Mouse (Mus musculus) neural tube, embryonic 12.5 days (tissue): ENCODE measurements around the gene Ndufa6. TPM values are rescaled to one million over a fixed set of nuclear protein-coding genes. Genes with fewer than 3 reads are reported as not detected.

Source experiments
- ATAC-seq: fragments of 200-750 bp; cut with Nextera tagmentation; 2 replicates; pipeline ENCODE4 v1.8.0; 2017; ENCODE audit warnings: low read depth, mild to moderate bottlenecking, moderate TSS enrichment, moderate library complexity; ENCODE audit not compliant: low FRiP score
- H3K27ac ChIP-seq: fragments of 300-500 bp; sonication (generic); 2 replicates; pipeline ENCODE4 v1.5.1; 2016
- H3K27me3 ChIP-seq: fragments of 300-500 bp; sonication (generic); replicated peaks from 2 replicates; pipeline ENCODE4 v1.6.1; 2016; ENCODE audit warnings: mild to moderate bottlenecking
- H3K36me3 ChIP-seq: fragments of 300-500 bp; sonication (generic); 2 replicates; pipeline ENCODE4 v1.6.1; 2016; ENCODE audit warnings: mild to moderate bottlenecking
- H3K4me1 ChIP-seq: fragments of 300-500 bp; sonication (generic); 2 replicates; pipeline ENCODE4 v1.6.1; 2016
- H3K4me2 ChIP-seq: fragments of 300-500 bp; sonication (generic); replicated peaks from 2 replicates; pipeline ENCODE4 v1.6.1; 2016; ENCODE audit warnings: mild to moderate bottlenecking
- H3K4me3 ChIP-seq: fragments of 300-500 bp; sonication (generic); 2 replicates; pipeline ENCODE4 v1.5.1; 2016
- H3K9ac ChIP-seq: fragments of 300-500 bp; sonication (generic); 2 replicates; pipeline ENCODE4 v1.6.1; 2016; ENCODE audit warnings: mild to moderate bottlenecking
- H3K9me3 ChIP-seq: fragments of 300-500 bp; sonication (generic); 2 replicates; pipeline ENCODE4 v1.6.1; 2016; ENCODE audit warnings: mild to moderate bottlenecking
- WGBS: fragments of 180-500 bp; shearing (Covaris S2); methylation state at CpG from one replicate; pipeline ENCODE4 v1.1.7; 2016; 5-methylcytosine and 5-hydroxymethylcytosine counted together
- polyA plus RNA-seq: library from polyadenylated mRNA; unstranded; fragments of >200 nt; fragmentation: Nextera tagmentation; extraction: Ambion mirVana; gene quantifications from 2 replicates; pipeline ENCODE4 v1.2.1, GENCODE M21; 2016

The Ndufa6 gene
- polyA plus RNA-seq, 1 experiment from 2014 or later: 313 TPM

GRCm38 (mm10) chr15:82361459-82362018 lies 7.4 kb upstream of the Ndufa6 start:
- 79% methylated on average over 11 of the region's 11 CpGs for WGBS
- ATAC-seq: no peak
- Histone ChIP-seq H3K9me3 (no peaks in the 10 kb centered on the region), H3K27ac (no peak overlapping the region), H3K4me1 (no peaks in the 10 kb centered on the region), H3K9ac (no peak overlapping the region), H3K4me3 (no peak overlapping the region), H3K36me3 (no peaks in the 10 kb centered on the region), H3K4me2 (no peak overlapping the region), H3K27me3 (no peaks in the 10 kb centered on the region)

- Histone ChIP-seq H3K9ac (no peak overlapping the region), H3K4me2 (no peak overlapping the region), H3K4me3 (no peak overlapping the region), H3K27ac (no peak overlapping the region), H3K36me3 (no peaks in the 10 kb centered on the region), H3K27me3 (no peaks in the 10 kb centered on the region), H3K9me3 (no peaks in the 10 kb centered on the region), H3K4me1 (peaks cover 3% of the 10 kb centered on the region; the same call in 1 of the 2 replicates)
- no peak for ATAC-seq
- 65% methylated on average over 22 of the region's 22 CpGs for WGBS
Measured at GRCm38 (mm10) chr15:82358431-82359260, 4.5 kb upstream of the Ndufa6 start.

- peak overlapping the region; percentile 67; the same call in 1 of the 2 replicates for H3K27ac ChIP-seq
- ATAC-seq: peak; percentile 73
- H3K4me1 ChIP-seq: peaks cover 20% of the 10 kb centered on the region
- H3K4me3 ChIP-seq: peak overlapping the region; percentile 95
- H3K9ac ChIP-seq: peak overlapping the region; percentile 97
- WGBS: 0% methylated on average over 23 of the region's 23 CpGs
- peaks cover 22% of the 10 kb centered on the region for H3K36me3 ChIP-seq
- peak overlapping the region; percentile 87 for H3K4me2 ChIP-seq
- H3K9me3 ChIP-seq: no peaks in the 10 kb centered on the region
- no peaks in the 10 kb centered on the region for H3K27me3 ChIP-seq
Measured at GRCm38 (mm10) chr15:82353745-82354113, 393 bp downstream of the Ndufa6 start.

DNA sequence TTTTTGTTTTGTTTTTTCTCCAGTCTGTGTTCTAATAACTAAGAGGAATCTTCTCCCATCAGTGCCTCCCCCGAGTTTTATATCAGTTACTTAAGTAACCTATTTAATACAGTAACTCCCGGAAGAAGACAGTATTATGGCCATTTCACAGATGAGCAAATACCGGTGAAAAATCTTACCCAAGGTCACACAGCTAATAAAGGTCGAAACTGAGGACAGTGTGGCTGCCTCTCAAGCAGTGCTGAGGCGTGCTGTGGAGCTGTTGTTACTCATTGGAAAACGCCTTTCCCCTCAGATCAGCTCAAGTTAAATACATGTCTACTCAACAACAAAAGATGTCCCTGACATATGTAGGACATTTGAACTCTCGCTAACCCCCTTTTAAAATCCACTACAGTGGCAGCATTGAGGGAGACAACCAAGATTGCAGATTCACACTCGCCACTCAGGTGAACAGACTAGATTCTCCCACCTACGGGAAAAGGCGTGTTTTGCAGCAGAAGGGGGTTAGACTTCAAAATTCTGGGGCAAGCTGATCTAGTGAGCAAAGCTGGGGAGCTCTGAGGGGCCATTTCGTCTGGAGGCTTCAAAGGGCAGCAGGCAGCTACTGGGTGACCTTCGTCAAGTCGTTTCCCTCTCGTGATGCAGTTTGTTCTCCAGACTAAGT lies 911 bp downstream of the Ndufa6 start:
- Histone ChIP-seq H3K4me3 (peak overlapping the region; percentile 95), H3K9me3 (no peaks in the 10 kb centered on the region), H3K9ac (peak overlapping the region; percentile 97), H3K36me3 (peaks cover 27% of the 10 kb centered on the region), H3K4me2 (peak overlapping the region; percentile 87), H3K4me1 (peaks cover 20% of the 10 kb centered on the region), H3K27me3 (no peaks in the 10 kb centered on the region), H3K27ac (no peak overlapping the region)
- ATAC-seq: peak; percentile 3; the same call in 1 of the 2 replicates
- WGBS: 32% methylated on average over 14 of the region's 14 CpGs

DNA sequence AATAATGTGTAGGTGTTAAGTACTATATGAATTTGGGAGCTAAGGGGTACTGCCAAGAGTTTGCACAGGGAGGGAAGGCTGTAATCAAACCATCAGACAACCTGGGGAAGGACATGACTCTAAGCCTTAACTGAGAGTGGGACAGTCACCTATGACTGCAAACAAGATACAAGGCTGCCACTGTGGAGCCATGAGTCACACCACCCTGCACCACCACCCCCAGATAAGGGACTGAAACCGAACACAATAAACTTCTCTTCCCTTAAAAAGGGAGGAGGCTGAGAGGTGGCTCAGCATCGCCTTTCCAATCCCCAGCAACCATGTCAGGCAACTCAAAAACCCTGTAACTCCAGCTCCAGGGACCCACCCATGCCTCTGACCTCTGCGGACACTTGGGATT lies 2.6 kb downstream of the Ndufa6 start:
- Histone ChIP-seq H3K4me3 (no peak overlapping the region), H3K27ac (no peak overlapping the region), H3K36me3 (peaks cover 32% of the 10 kb centered on the region), H3K9me3 (no peaks in the 10 kb centered on the region), H3K9ac (no peak overlapping the region), H3K4me1 (peaks cover 29% of the 10 kb centered on the region), H3K4me2 (peak overlapping the region; percentile 28), H3K27me3 (no peaks in the 10 kb centered on the region)
- 87% methylated on average over 3 of the region's 3 CpGs for WGBS
- no peak for ATAC-seq

- WGBS: 94% methylated on average over 4 of the region's 4 CpGs
- H3K9me3 ChIP-seq: no peaks in the 10 kb centered on the region
- H3K4me3 ChIP-seq: no peak overlapping the region
- no peak overlapping the region for H3K27ac ChIP-seq
- no peak overlapping the region for H3K9ac ChIP-seq
- no peak for ATAC-seq
- H3K4me2 ChIP-seq: no peak overlapping the region
- H3K27me3 ChIP-seq: no peaks in the 10 kb centered on the region
- H3K4me1 ChIP-seq: peaks cover 29% of the 10 kb centered on the region
- peaks cover 32% of the 10 kb centered on the region for H3K36me3 ChIP-seq
Measured at GRCm38 (mm10) chr15:82350349-82350748, 3.8 kb downstream of the Ndufa6 start.

DNA sequence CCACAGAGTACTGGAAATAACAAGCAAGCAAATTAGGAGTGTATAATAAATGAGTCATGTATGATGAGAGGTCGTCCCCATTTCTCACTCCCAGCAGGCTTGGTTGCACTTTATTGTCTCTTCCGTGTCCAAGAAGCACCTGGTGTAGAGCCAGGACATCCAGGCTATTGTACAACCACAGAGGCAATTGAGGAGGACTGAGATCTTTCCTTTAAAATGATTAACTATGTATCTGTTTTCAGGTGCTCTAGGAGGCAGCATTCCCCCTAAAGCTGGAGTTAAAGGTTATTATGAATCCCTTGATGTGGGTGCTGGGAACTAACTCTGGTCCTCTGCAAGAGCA lies 5.2 kb downstream of the Ndufa6 start:
- WGBS: 95% methylated on average over 2 of the region's 2 CpGs

DNA sequence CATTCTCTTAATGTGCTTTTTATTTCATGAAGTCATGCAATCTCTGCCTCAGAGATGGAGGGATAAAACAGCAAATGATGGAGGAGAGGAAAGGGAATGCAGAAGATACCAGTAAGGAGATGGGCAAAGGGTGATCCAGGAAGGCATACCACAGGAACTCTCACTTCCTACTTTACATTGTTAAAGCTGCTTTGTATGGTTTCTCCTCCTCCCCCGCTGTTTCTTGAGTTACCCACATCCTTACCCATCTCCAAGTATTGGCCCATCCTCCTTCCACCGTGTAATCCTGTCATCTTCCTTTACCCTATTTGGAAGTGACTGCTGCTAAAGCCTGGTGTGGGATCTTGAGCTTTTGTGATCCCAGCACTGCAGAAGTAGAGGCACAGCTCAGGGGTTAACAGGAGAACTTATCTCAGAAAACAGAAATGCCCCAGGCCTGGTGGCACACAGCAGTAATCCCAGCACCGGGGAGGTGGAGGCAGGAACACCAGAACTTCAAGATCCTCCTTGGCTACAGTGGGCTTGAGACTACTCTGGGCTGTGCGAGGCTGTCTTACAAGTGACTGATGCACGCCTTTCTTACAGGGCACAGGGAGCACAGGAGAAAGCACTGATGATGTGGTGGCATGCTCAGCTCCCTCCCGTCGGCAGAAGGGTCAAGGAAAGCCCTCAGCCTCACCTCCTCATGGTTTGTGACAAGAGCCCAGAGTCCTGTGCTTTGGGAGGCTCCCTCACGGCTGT lies 5.7 kb downstream of the Ndufa6 start:
- WGBS: 89% methylated on average over 8 of the region's 8 CpGs
- Histone ChIP-seq H3K9ac (no peak overlapping the region), H3K27ac (no peak overlapping the region), H3K4me2 (no peak overlapping the region), H3K4me3 (no peak overlapping the region; the same call in 1 of the 2 replicates), H3K36me3 (peaks cover 32% of the 10 kb centered on the region), H3K4me1 (peaks cover 26% of the 10 kb centered on the region), H3K27me3 (no peaks in the 10 kb centered on the region), H3K9me3 (no peaks in the 10 kb centered on the region)
- no peak for ATAC-seq

More for the DNA sequence above, 5.2 kb downstream of the Ndufa6 start:
- no peak overlapping the region for H3K9ac ChIP-seq
- no peaks in the 10 kb centered on the region for H3K9me3 ChIP-seq
- no peak overlapping the region for H3K27ac ChIP-seq
- H3K4me2 ChIP-seq: no peak overlapping the region
- no peak for ATAC-seq
- no peak overlapping the region; the same call in 1 of the 2 replicates for H3K4me3 ChIP-seq
- H3K27me3 ChIP-seq: no peaks in the 10 kb centered on the region
- H3K4me1 ChIP-seq: peaks cover 26% of the 10 kb centered on the region
- H3K36me3 ChIP-seq: peaks cover 32% of the 10 kb centered on the region

DNA sequence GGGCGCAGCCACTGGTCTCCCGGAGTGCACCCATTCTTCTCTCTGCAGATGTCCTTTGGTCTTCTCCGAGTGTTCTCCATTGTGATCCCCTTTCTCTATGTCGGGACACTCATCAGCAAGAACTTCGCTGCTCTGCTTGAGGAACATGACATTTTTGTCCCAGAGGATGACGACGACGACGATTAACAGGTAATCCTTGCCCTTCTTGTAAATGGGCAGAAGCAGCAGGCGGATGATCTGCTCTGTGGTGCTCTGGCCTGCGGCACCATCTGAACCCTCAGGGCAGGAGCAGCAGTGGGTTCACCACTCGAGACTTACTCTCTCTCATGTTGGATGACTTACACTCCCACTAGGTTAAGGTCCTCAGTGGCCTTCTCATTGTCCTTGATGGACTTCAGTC lies 6.3 kb downstream of the Ndufa6 start:
- 94% methylated on average over 12 of the region's 12 CpGs for WGBS
- H3K9ac ChIP-seq: no peak overlapping the region
- no peaks in the 10 kb centered on the region for H3K27me3 ChIP-seq
- no peak for ATAC-seq
- no peak overlapping the region for H3K4me2 ChIP-seq
- H3K36me3 ChIP-seq: peaks cover 32% of the 10 kb centered on the region
- H3K27ac ChIP-seq: no peak overlapping the region
- peaks cover 20% of the 10 kb centered on the region for H3K4me1 ChIP-seq
- H3K4me3 ChIP-seq: no peak overlapping the region
- H3K9me3 ChIP-seq: no peaks in the 10 kb centered on the region

DNA sequence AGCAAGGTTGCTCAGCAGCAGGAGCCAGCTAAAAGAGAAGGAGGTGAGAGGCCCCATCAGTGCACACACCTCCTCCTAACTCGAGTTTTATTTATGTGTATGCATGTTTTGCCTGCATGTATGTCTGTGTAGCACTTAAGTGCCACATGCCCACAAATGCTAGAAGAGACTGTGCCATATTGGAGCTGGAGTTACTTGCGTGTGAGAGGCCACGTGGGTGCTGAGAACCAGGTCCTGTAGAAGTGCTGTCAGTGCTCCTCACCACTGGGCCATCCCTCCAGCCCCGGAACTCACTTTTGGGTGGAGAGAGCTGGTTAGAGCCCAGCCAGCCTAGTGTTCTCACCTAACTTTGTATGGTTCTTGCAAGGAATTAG lies 6.8 kb downstream of the Ndufa6 start:
- WGBS: 91% methylated on average over 4 of the region's 4 CpGs
- H3K27me3 ChIP-seq: no peaks in the 10 kb centered on the region
- H3K36me3 ChIP-seq: peaks cover 32% of the 10 kb centered on the region
- no peaks in the 10 kb centered on the region for H3K9me3 ChIP-seq
- peak overlapping the region; percentile 71; the same call in 1 of the 2 replicates for H3K9ac ChIP-seq
- peak overlapping the region; percentile 65; the same call in 1 of the 2 replicates for H3K4me3 ChIP-seq
- no peak for ATAC-seq
- H3K27ac ChIP-seq: no peak overlapping the region
- peak overlapping the region; percentile 81 for H3K4me2 ChIP-seq
- H3K4me1 ChIP-seq: peaks cover 16% of the 10 kb centered on the region; the same call in 1 of the 2 replicates

DNA sequence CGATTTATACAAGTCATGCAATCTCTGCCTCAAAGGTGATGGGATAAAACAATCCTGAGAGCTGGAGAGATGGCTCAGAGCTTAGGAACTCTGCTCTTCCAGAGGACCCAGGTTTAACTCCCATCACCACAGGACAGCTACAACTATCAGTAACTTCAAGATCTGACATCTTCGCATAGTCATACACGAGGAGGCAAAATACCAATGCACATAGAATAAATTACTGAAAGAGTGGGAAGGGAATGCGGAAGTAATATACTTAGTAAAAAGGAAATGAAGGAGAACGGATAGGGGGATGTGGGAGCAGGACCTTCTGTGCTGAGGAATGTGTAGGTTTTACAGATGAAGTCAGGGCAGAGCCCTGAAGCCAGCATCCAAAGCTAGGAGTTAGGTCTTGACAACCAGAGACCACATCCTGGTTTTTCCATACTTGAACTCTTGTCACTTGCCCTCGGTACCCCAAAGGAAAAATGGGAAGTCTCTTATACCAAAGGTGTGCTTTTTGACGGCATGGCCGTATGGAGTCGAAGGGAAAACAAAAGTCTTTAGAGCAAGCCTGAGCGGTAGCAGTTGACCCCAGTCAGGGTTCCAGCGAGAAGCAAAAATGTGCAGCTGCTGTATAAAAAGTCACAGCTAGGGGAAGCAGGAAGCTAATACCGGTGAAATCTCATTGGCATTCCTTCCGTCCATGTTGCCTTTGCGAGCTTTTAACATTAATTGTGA lies 7.4 kb downstream of the Ndufa6 start:
- Histone ChIP-seq H3K36me3 (peaks cover 32% of the 10 kb centered on the region), H3K4me3 (peak overlapping the region; percentile 65), H3K4me2 (peak overlapping the region; percentile 81), H3K4me1 (peaks cover 15% of the 10 kb centered on the region; the same call in 1 of the 2 replicates), H3K9me3 (no peaks in the 10 kb centered on the region), H3K9ac (peak overlapping the region; percentile 71), H3K27me3 (no peaks in the 10 kb centered on the region), H3K27ac (no peak overlapping the region)
- ATAC-seq: no peak
- WGBS: 64% methylated on average over 14 of the region's 14 CpGs
